Mouse (Mus musculus) E14TG2a.4 (cell line): ENCODE measurements at regions not wholly inside any gene's neighbourhood (a gene's known extent, or its start where the extent isn't known, plus 50 kb on each side); places are given as distances from the start of the nearest gene placed in this dataset.

Experiments
- CTCF ChIP-seq: conservative IDR thresholded peaks from 2 replicates; pipeline ENCODE4 v1.5.1; 2014; ENCODE audit warnings: low read length
- NANOG ChIP-seq: IDR thresholded peaks from 2 replicates; pipeline ENCODE4 v1.6.1; 2014; ENCODE audit warnings: borderline replicate concordance, low read length, mixed read lengths
- POU5F1 ChIP-seq: IDR thresholded peaks from 2 replicates; pipeline ENCODE4 v1.6.1; 2014; ENCODE audit warnings: low read length, borderline replicate concordance

DNA sequence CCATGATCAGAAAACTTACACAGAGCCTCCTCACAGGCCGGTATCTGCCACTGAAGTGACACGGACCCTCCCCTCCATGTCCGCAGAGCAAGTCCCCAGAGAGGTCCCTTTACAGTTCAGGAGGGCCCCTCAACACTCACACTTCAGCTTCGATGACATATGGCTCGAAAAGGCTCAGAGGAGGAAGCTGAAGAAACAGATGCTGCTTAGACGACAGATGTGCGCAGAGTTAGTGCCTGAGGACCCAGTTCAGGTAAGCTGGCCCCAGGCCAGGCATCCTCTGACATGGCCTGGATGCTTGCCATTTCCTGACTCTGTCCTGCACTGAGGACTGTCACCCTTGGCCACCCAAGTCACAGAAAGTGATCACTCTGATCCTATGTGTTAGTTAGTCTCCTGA, 110.7 kb downstream of the Fam168b start:
- no peak for TF ChIP-seq CTCF
- no peak for TF ChIP-seq POU5F1
- TF ChIP-seq NANOG: no peak
